Mouse (Mus musculus): Measurements from ENCODE around the gene Nod2. TPM values are rescaled to one million over a fixed set of nuclear protein-coding genes. Genes with fewer than 3 reads are reported as not detected.

Nod2 gene
- polyA plus RNA-seq, 1 experiment from 2014 or later = 0.12 TPM

- Histone ChIP-seq H3K27ac (ENCODE audit: low read length) (no peak overlapping the region), H3K9me3 (replicated peaks; ENCODE audit: control insufficient read depth, low read length) (no peaks in the 10 kb centered on the region), H3K4me1 (ENCODE audit: control insufficient read depth, low read depth, low read length) (no peaks in the 10 kb centered on the region), H3K27me3 (ENCODE audit: control insufficient read depth, insufficient read depth, low read depth, low read length) (no peaks in the 10 kb centered on the region), H3K9ac (ENCODE audit: low read depth, low read length) (no peak overlapping the region), H3K4me3 (ENCODE audit: low read depth, low read length) (no peak overlapping the region), H3K4me2 (ENCODE audit: low read depth, low read length) (no peak overlapping the region), H3K36me3 (ENCODE audit: control insufficient read depth, insufficient read depth) (no peaks in the 10 kb centered on the region)
- 65% methylated on average over 7 of the region's 7 CpGs for WGBS (ENCODE audit: insufficient replicate concordance)
- ATAC-seq (ENCODE audit: low read depth) = no peak
Measured at GRCm38 (mm10) chr8:88683656-88684289, 36.7 kb downstream of the Nod2 start.

GRCm38 (mm10) chr8:88686226-88686905, 39.3 kb downstream of the Nod2 start:
- H3K9me3 ChIP-seq (replicated peaks; ENCODE audit: control insufficient read depth, low read length) = no peaks in the 10 kb centered on the region
- no peaks in the 10 kb centered on the region for H3K4me1 ChIP-seq (ENCODE audit: control insufficient read depth, low read depth, low read length)
- 50% methylated on average over 9 of the region's 9 CpGs for WGBS (ENCODE audit: insufficient replicate concordance)
- H3K27me3 ChIP-seq (ENCODE audit: control insufficient read depth, insufficient read depth, low read depth, low read length) = no peaks in the 10 kb centered on the region
- H3K36me3 ChIP-seq (ENCODE audit: control insufficient read depth, insufficient read depth) = no peaks in the 10 kb centered on the region
- H3K9ac ChIP-seq (ENCODE audit: low read depth, low read length) = no peak overlapping the region
- no peak for ATAC-seq (ENCODE audit: low read depth)
- no peak overlapping the region for H3K27ac ChIP-seq (ENCODE audit: low read length)
- no peak overlapping the region for H3K4me2 ChIP-seq (ENCODE audit: low read depth, low read length)
- H3K4me3 ChIP-seq (ENCODE audit: low read depth, low read length) = no peak overlapping the region

GRCm38 (mm10) chr8:88686906-88687235, 39.8 kb downstream of the Nod2 start:
- WGBS (ENCODE audit: insufficient replicate concordance) = 68% methylated on average over 8 of the region's 8 CpGs
- Histone ChIP-seq H3K27me3 (ENCODE audit: control insufficient read depth, insufficient read depth, low read depth, low read length) (no peaks in the 10 kb centered on the region), H3K9me3 (replicated peaks; ENCODE audit: control insufficient read depth, low read length) (no peaks in the 10 kb centered on the region), H3K27ac (ENCODE audit: low read length) (no peak overlapping the region), H3K4me3 (ENCODE audit: low read depth, low read length) (no peak overlapping the region), H3K4me1 (ENCODE audit: control insufficient read depth, low read depth, low read length) (no peaks in the 10 kb centered on the region), H3K36me3 (ENCODE audit: control insufficient read depth, insufficient read depth) (no peaks in the 10 kb centered on the region), H3K9ac (ENCODE audit: low read depth, low read length) (no peak overlapping the region), H3K4me2 (ENCODE audit: low read depth, low read length) (no peak overlapping the region)
- ATAC-seq (ENCODE audit: low read depth) = no peak

GRCm38 (mm10) chr8:88689151-88689550, 42.0 kb downstream of the Nod2 start:
- ATAC-seq (ENCODE audit: low read depth) = no peak
- Histone ChIP-seq H3K9me3 (replicated peaks; ENCODE audit: control insufficient read depth, low read length) (no peaks in the 10 kb centered on the region), H3K27me3 (ENCODE audit: control insufficient read depth, insufficient read depth, low read depth, low read length) (no peaks in the 10 kb centered on the region), H3K9ac (ENCODE audit: low read depth, low read length) (no peak overlapping the region), H3K4me2 (ENCODE audit: low read depth, low read length) (no peak overlapping the region), H3K36me3 (ENCODE audit: control insufficient read depth, insufficient read depth) (no peaks in the 10 kb centered on the region), H3K4me1 (ENCODE audit: control insufficient read depth, low read depth, low read length) (no peaks in the 10 kb centered on the region), H3K27ac (ENCODE audit: low read length) (no peak overlapping the region), H3K4me3 (ENCODE audit: low read depth, low read length) (no peak overlapping the region)
- WGBS (ENCODE audit: insufficient replicate concordance) = 50% methylated on average over 6 of the region's 6 CpGs

GRCm38 (mm10) chr8:88689891-88690290, 42.8 kb downstream of the Nod2 start:
- no peak overlapping the region for H3K4me2 ChIP-seq (ENCODE audit: low read depth, low read length)
- WGBS (ENCODE audit: insufficient replicate concordance) = 64% methylated on average over 6 of the region's 6 CpGs
- no peak for ATAC-seq (ENCODE audit: low read depth)
- no peaks in the 10 kb centered on the region for H3K27me3 ChIP-seq (ENCODE audit: control insufficient read depth, insufficient read depth, low read depth, low read length)
- no peaks in the 10 kb centered on the region for H3K36me3 ChIP-seq (ENCODE audit: control insufficient read depth, insufficient read depth)
- H3K9ac ChIP-seq (ENCODE audit: low read depth, low read length) = no peak overlapping the region
- no peak overlapping the region for H3K4me3 ChIP-seq (ENCODE audit: low read depth, low read length)
- no peak overlapping the region for H3K27ac ChIP-seq (ENCODE audit: low read length)
- no peaks in the 10 kb centered on the region for H3K4me1 ChIP-seq (ENCODE audit: control insufficient read depth, low read depth, low read length)
- H3K9me3 ChIP-seq (replicated peaks; ENCODE audit: control insufficient read depth, low read length) = no peaks in the 10 kb centered on the region

GRCm38 (mm10) chr8:88691342-88691948, 44.3 kb downstream of the Nod2 start:
- H3K9me3 ChIP-seq (replicated peaks; ENCODE audit: control insufficient read depth, low read length) = no peaks in the 10 kb centered on the region
- 22% methylated on average over 4 of the region's 4 CpGs for WGBS (ENCODE audit: insufficient replicate concordance)
- H3K4me1 ChIP-seq (ENCODE audit: control insufficient read depth, low read depth, low read length) = peaks cover 4% of the 10 kb centered on the region

GRCm38 (mm10) chr8:88691961-88692360, 44.8 kb downstream of the Nod2 start:
- Histone ChIP-seq H3K36me3 (ENCODE audit: control insufficient read depth, insufficient read depth) (no peaks in the 10 kb centered on the region), H3K9me3 (replicated peaks; ENCODE audit: control insufficient read depth, low read length) (no peaks in the 10 kb centered on the region), H3K4me1 (ENCODE audit: control insufficient read depth, low read depth, low read length) (peaks cover 4% of the 10 kb centered on the region), H3K27me3 (ENCODE audit: control insufficient read depth, insufficient read depth, low read depth, low read length) (no peaks in the 10 kb centered on the region), H3K27ac (ENCODE audit: low read length) (no peak overlapping the region), H3K4me2 (ENCODE audit: low read depth, low read length) (no peak overlapping the region), H3K9ac (ENCODE audit: low read depth, low read length) (no peak overlapping the region), H3K4me3 (ENCODE audit: low read depth, low read length) (no peak overlapping the region)
- ATAC-seq (ENCODE audit: low read depth) = no peak
- 26% methylated on average over 7 of the region's 7 CpGs for WGBS (ENCODE audit: insufficient replicate concordance)

More at GRCm38 (mm10) chr8:88691342-88691948, 44.3 kb downstream of the Nod2 start:
- ATAC-seq (ENCODE audit: low read depth) = no peak
- H3K4me3 ChIP-seq (ENCODE audit: low read depth, low read length) = no peak overlapping the region
- H3K27ac ChIP-seq (ENCODE audit: low read length) = no peak overlapping the region
- no peak overlapping the region for H3K4me2 ChIP-seq (ENCODE audit: low read depth, low read length)
- H3K9ac ChIP-seq (ENCODE audit: low read depth, low read length) = no peak overlapping the region
- H3K27me3 ChIP-seq (ENCODE audit: control insufficient read depth, insufficient read depth, low read depth, low read length) = no peaks in the 10 kb centered on the region
- no peaks in the 10 kb centered on the region for H3K36me3 ChIP-seq (ENCODE audit: control insufficient read depth, insufficient read depth)

- Histone ChIP-seq H3K27ac (ENCODE audit: low read length) (no peak overlapping the region), H3K27me3 (ENCODE audit: control insufficient read depth, insufficient read depth, low read depth, low read length) (no peaks in the 10 kb centered on the region), H3K9ac (ENCODE audit: low read depth, low read length) (no peak overlapping the region), H3K4me2 (ENCODE audit: low read depth, low read length) (no peak overlapping the region), H3K36me3 (ENCODE audit: control insufficient read depth, insufficient read depth) (no peaks in the 10 kb centered on the region), H3K4me3 (ENCODE audit: low read depth, low read length) (no peak overlapping the region), H3K9me3 (replicated peaks; ENCODE audit: control insufficient read depth, low read length) (no peaks in the 10 kb centered on the region), H3K4me1 (ENCODE audit: control insufficient read depth, low read depth, low read length) (peaks cover 8% of the 10 kb centered on the region)
- WGBS (ENCODE audit: insufficient replicate concordance) = 64% methylated on average over 6 of the region's 6 CpGs
- no peak for ATAC-seq (ENCODE audit: low read depth)
Measured at GRCm38 (mm10) chr8:88692866-88693265, 45.8 kb downstream of the Nod2 start.

GRCm38 (mm10) chr8:88693376-88693775, 46.3 kb downstream of the Nod2 start:
- no peak for ATAC-seq (ENCODE audit: low read depth)
- no peaks in the 10 kb centered on the region for H3K9me3 ChIP-seq (replicated peaks; ENCODE audit: control insufficient read depth, low read length)

More at GRCm38 (mm10) chr8:88693376-88693775, 46.3 kb downstream of the Nod2 start:
- Histone ChIP-seq H3K27me3 (ENCODE audit: control insufficient read depth, insufficient read depth, low read depth, low read length) (no peaks in the 10 kb centered on the region), H3K36me3 (ENCODE audit: control insufficient read depth, insufficient read depth) (no peaks in the 10 kb centered on the region), H3K9ac (ENCODE audit: low read depth, low read length) (no peak overlapping the region), H3K4me2 (ENCODE audit: low read depth, low read length) (no peak overlapping the region), H3K4me3 (ENCODE audit: low read depth, low read length) (no peak overlapping the region), H3K4me1 (ENCODE audit: control insufficient read depth, low read depth, low read length) (peaks cover 10% of the 10 kb centered on the region), H3K27ac (ENCODE audit: low read length) (no peak overlapping the region)
- WGBS (ENCODE audit: insufficient replicate concordance) = 62% methylated on average over 4 of the region's 4 CpGs

Data from liver, embryonic 16.5 days (tissue).